Mouse (Mus musculus): ENCODE measurements around the gene Hpca. TPM values are rescaled to one million over a fixed set of nuclear protein-coding genes. Genes with fewer than 3 reads are reported as not detected.

Gene Hpca
- polyA plus RNA-seq, 1 experiment from 2014 or later: 48.0 TPM

DNA sequence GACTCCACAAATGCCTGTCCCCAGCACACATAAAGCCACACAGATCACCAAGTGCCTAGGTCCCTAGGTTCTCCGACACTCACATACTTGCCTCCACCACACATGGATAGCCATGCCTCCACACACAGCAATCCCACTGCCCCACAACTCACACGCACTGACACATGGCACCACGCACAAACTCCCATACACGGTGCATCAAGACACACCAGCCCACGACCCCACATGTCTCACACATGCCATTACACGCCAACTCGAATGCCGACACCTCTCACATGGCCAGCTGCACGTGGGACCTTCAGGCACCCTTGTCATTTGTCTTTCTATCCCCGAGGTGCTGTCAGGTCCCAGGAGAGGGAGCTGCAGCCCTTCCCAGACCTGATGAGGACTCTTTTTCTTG lies 2.1 kb downstream of the Hpca start:
- ATAC-seq (replicated peaks): no peak
- Histone ChIP-seq H3K4me2 (replicated peaks) (peak overlapping the region; percentile 93), H3K4me3 (0 out of 2 replicates have a peak overlapping the region, but pooled peaks have one; percentile 65), H3K36me3 (no peaks in the 10 kb centered on the region), H3K9ac (replicated peaks) (no peak overlapping the region), H3K4me1 (peaks cover 39% of the 10 kb centered on the region), H3K27me3 (peaks cover 19% of the 10 kb centered on the region; the same call in 1 of the 2 replicates), H3K9me3 (no peaks in the 10 kb centered on the region), H3K27ac (replicated peaks) (no peak overlapping the region)
- 74% methylated on average over 10 of the region's 10 CpGs for WGBS

DNA sequence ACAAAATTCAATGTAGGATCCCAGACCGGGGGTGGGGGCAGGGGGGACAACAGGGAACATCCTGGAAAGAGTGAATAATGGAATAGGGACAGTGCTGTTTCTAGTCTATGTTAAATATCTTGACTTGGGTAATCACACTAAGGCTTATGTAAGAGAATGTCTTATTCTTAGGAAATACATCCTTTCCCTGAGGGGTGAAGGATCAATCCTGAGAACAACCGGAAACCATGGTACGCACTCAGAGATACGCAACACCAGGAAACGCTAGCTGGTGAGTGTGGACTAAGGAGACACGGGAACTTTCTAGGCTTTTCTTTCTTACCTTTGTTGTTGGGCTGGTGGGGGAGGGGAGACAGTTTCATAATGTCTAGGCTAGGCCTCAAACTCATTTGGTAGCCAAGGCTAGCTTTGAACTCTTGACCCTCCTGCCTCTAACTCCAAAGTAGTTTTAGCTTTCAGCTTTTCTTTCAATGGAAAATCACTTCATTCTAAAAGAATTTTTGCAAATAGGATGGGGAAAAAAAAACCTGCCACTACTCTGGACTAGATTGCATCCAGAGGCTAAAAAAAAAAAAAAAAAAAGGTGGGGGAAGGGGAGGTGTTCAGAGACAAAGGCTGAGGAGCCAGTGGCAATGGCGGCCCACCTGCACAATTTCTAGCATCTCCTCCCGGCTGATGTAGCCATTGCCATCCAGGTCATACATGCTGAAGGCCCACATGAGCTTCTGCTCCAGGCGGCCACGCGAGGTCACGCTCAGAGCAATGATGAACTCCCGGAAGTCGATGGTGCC lies 3.9 kb downstream of the Hpca start:
- peaks cover 44% of the 10 kb centered on the region for H3K4me1 ChIP-seq
- peaks cover 19% of the 10 kb centered on the region; the same call in 1 of the 2 replicates for H3K27me3 ChIP-seq
- 88% methylated on average over 14 of the region's 14 CpGs for WGBS
- no peak for ATAC-seq (replicated peaks)
- H3K4me2 ChIP-seq (replicated peaks): no peak overlapping the region
- no peak overlapping the region for H3K27ac ChIP-seq (replicated peaks)
- H3K36me3 ChIP-seq: no peaks in the 10 kb centered on the region
- H3K9ac ChIP-seq (replicated peaks): no peak overlapping the region
- no peaks in the 10 kb centered on the region for H3K9me3 ChIP-seq
- H3K4me3 ChIP-seq: no peak overlapping the region

DNA sequence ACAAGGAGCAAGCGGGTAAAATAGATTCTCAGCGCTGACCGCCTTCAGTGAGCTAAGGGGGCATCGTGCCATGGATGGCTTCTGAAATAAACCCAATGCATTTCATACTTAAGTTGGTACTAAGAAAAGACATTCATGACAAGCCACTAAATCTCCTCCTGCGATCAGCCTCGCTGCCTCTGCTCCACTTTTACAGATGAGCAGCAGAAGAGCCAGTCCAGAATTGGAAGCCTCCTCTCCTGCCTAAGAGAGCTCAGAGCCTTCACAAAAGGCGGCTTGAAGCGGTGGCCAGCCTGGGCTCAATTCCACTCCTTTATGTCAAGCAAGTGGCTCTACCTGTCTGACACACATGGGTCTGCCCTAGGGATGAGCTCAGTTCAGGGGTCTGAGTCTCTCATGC lies 5.1 kb downstream of the Hpca start:
- Histone ChIP-seq H3K36me3 (no peaks in the 10 kb centered on the region), H3K27me3 (peaks cover 19% of the 10 kb centered on the region; the same call in 1 of the 2 replicates), H3K27ac (replicated peaks) (no peak overlapping the region), H3K4me2 (replicated peaks) (no peak overlapping the region), H3K9me3 (no peaks in the 10 kb centered on the region), H3K4me1 (peaks cover 38% of the 10 kb centered on the region), H3K4me3 (no peak overlapping the region), H3K9ac (replicated peaks) (no peak overlapping the region)
- ATAC-seq (replicated peaks): no peak
- WGBS: 92% methylated on average over 8 of the region's 8 CpGs

DNA sequence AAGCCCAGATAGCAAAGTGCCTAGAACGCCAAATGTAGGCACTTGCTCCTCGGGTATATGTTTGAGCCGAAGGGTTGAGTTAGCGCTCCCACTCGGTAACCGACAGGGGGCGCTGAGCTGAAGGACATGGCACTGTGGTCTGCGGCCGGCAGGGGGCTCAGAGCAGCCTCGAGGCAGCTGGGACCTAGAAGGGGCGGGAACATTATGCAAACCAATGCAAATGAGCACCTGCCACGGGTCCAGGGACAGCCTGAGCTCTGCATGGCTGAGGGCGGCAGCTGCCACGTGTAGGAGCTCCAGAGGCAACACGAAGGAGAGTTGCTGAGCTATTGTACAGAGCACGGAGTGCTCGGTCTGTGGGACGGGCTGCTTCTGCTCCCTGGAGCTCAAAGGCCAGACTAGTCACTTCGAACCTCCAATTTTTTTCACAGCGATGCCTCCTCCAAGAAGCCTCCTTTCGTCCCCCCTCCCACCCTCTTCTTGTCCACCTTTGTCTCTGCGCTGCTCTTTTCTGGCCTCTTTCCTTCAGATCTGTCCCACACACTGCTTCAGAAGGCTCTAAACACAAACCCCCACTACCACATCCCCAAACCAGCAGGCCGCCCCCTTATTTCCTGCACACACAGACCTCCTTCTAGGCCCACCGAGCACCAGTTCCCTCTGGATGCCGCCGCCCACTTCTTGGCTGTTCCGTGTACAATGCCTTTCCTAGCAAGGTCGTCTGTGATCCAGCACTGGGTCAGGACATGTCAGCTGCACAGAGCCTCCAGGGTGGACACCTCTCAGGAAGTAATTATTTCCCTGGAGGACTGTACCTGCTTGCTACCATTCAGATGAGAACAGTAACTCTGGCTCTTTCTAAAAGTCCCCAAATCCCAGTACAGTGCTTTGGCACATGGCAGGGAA lies 8.5 kb downstream of the Hpca start:
- 25% methylated on average over 28 of the region's 28 CpGs for WGBS
- Histone ChIP-seq H3K9ac (replicated peaks) (no peak overlapping the region), H3K4me3 (no peak overlapping the region), H3K27me3 (no peaks in the 10 kb centered on the region), H3K9me3 (no peaks in the 10 kb centered on the region), H3K4me1 (peaks cover 15% of the 10 kb centered on the region), H3K27ac (replicated peaks) (peak overlapping the region; percentile 58; the same call in 1 of the 2 replicates), H3K36me3 (no peaks in the 10 kb centered on the region), H3K4me2 (replicated peaks) (0 out of 2 replicates have a peak overlapping the region, but pooled peaks have one; percentile 7)
- peak; percentile 94 for ATAC-seq (replicated peaks)

- H3K4me3 ChIP-seq: no peak overlapping the region
- no peak overlapping the region for H3K4me2 ChIP-seq (replicated peaks)
- 67% methylated on average over 13 of the region's 13 CpGs for WGBS
- no peaks in the 10 kb centered on the region for H3K27me3 ChIP-seq
- H3K9me3 ChIP-seq: no peaks in the 10 kb centered on the region
- no peak overlapping the region for H3K27ac ChIP-seq (replicated peaks)
- peaks cover 15% of the 10 kb centered on the region for H3K4me1 ChIP-seq
- no peak for ATAC-seq (replicated peaks)
- no peak overlapping the region for H3K9ac ChIP-seq (replicated peaks)
- no peaks in the 10 kb centered on the region for H3K36me3 ChIP-seq
Observed at GRCm38 (mm10) chr4:129112231-129112630, 9.6 kb downstream of the Hpca start.

DNA sequence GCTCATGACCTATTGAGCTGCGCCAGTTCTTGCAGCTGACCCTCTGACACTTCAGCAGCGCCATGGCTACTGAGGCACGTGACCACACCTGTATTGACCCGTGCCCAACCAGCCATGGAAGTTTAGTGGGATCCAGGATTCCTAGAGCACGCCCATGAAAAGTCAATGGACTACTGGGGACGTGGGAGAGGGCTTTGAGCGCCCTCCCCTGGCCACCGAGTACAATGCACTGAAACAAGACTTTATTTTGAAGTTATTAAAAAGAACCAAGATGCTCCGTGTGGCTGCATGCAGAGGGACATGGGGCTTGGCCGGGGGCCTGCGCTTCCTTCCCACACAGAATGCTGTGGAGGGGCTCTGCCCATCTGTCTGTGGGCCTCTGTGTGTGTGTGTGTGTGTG lies 10.5 kb downstream of the Hpca start:
- peaks cover 15% of the 10 kb centered on the region for H3K4me1 ChIP-seq
- no peaks in the 10 kb centered on the region for H3K36me3 ChIP-seq
- H3K27ac ChIP-seq (replicated peaks): no peak overlapping the region
- no peak for ATAC-seq (replicated peaks)
- peaks cover 5% of the 10 kb centered on the region for H3K27me3 ChIP-seq
- no peak overlapping the region for H3K4me3 ChIP-seq
- H3K9me3 ChIP-seq: no peaks in the 10 kb centered on the region
- no peak overlapping the region for H3K9ac ChIP-seq (replicated peaks)
- no peak overlapping the region for H3K4me2 ChIP-seq (replicated peaks)
- WGBS: 56% methylated on average over 11 of the region's 11 CpGs

DNA sequence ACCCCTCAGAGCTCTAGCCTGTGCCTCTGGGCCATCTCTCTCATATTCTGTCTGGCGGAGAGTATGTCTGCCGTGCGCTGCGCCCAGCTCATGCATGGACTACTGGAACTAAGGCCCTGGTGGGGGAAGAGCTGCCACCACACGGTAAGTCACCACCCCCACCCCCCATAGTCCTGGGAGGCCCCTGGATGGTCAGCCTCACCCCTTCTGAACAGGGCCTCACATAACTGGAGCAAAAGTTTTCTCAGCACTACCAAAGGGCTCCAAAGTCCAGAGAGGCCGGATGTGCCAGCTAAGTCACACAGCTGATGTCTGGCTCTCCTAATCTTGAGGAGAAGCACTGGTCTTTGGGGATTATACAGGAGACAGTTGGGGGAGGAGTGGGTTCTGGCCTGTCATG lies 11.0 kb downstream of the Hpca start:
- 94% methylated on average over 6 of the region's 6 CpGs for WGBS
- Histone ChIP-seq H3K9me3 (no peaks in the 10 kb centered on the region), H3K4me3 (no peak overlapping the region), H3K4me2 (replicated peaks) (no peak overlapping the region), H3K4me1 (peaks cover 15% of the 10 kb centered on the region), H3K27ac (replicated peaks) (no peak overlapping the region), H3K27me3 (peaks cover 10% of the 10 kb centered on the region), H3K9ac (replicated peaks) (no peak overlapping the region), H3K36me3 (no peaks in the 10 kb centered on the region)
- no peak for ATAC-seq (replicated peaks)

DNA sequence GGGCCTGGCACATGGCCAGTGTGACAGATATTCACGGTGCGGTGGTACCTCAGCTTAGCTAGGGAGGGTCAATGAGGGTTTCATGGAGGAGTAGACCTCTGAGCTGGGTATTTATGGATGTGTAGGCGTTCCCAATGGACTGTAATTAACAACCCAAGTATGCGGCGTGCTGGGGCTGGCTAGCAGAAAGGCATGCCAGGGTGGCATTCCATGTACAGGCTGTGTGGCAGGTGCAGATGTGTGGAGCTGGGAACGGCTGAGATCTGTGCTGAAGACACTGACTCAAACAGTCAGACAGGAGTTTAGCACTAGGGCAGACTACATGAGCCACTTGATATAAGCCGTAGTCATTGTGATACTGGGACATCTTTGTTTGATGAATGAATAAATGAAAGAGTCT lies 13.2 kb downstream of the Hpca start:
- WGBS: 75% methylated on average over 7 of the region's 7 CpGs
- H3K9me3 ChIP-seq: no peaks in the 10 kb centered on the region

GRCm38 (mm10) chr4:129107348-129107899 lies 14.4 kb downstream of the Hpca start:
- H3K4me2 ChIP-seq (replicated peaks): no peak overlapping the region
- H3K4me1 ChIP-seq: peaks cover 9% of the 10 kb centered on the region
- ATAC-seq (replicated peaks): no peak
- no peaks in the 10 kb centered on the region for H3K36me3 ChIP-seq
- H3K9me3 ChIP-seq: no peaks in the 10 kb centered on the region
- H3K27ac ChIP-seq (replicated peaks): no peak overlapping the region
- H3K27me3 ChIP-seq: peaks cover 35% of the 10 kb centered on the region
- no peak overlapping the region for H3K4me3 ChIP-seq
- H3K9ac ChIP-seq (replicated peaks): no peak overlapping the region
- WGBS: 70% methylated on average over 10 of the region's 10 CpGs

More for the DNA sequence above, 13.2 kb downstream of the Hpca start:
- no peak overlapping the region for H3K4me2 ChIP-seq (replicated peaks)
- H3K4me3 ChIP-seq: no peak overlapping the region
- peaks cover 17% of the 10 kb centered on the region for H3K4me1 ChIP-seq
- peaks cover 31% of the 10 kb centered on the region for H3K27me3 ChIP-seq
- ATAC-seq (replicated peaks): no peak
- H3K36me3 ChIP-seq: no peaks in the 10 kb centered on the region
- no peak overlapping the region for H3K9ac ChIP-seq (replicated peaks)
- H3K27ac ChIP-seq (replicated peaks): no peak overlapping the region

DNA sequence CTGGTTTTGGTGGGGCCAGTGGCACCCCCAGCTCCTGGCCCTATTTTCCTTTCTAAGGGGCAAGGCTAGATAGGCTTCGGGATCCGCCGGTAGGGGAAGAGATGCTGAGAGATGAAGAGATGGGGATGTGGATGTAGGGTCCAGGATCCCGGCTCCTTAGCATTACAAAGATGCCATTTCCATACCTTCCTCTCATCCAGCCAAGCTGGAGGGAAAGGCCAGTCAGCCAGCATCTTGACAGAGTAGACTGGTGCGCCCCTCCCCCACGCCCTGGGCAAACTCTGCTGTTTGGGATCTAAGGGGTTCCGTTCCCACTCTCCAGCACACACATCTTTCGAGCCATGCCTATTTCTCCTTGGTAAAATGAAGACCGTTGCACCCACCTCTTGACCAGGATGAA lies 15.8 kb downstream of the Hpca start:
- H3K4me1 ChIP-seq: peaks cover 5% of the 10 kb centered on the region
- H3K4me2 ChIP-seq (replicated peaks): no peak overlapping the region
- H3K9ac ChIP-seq (replicated peaks): no peak overlapping the region
- H3K9me3 ChIP-seq: no peaks in the 10 kb centered on the region
- no peak overlapping the region for H3K27ac ChIP-seq (replicated peaks)
- peaks cover 35% of the 10 kb centered on the region for H3K27me3 ChIP-seq
- H3K4me3 ChIP-seq: no peak overlapping the region
- no peak for ATAC-seq (replicated peaks)
- WGBS: 22% methylated on average over 9 of the region's 9 CpGs
- H3K36me3 ChIP-seq: no peaks in the 10 kb centered on the region

DNA sequence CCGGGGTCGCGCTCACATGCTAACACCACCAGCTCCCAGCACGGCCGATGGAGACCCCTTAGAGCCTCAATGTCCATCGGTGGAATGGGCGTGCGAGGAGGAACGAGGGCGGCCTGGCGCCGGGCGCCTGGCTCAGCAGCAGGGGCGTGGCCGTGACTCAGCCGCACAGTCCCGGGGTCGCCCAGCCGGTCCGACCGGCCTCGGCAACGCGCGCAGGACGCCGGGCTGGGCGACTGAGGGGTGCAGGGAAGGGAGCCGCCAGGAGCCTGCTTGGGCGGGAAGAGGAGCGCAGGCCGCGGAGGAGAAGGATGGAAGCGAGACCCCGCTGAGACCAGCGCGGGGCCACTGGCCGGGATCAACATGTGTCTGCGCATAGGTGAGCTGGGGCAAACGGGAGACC lies 16.5 kb downstream of the Hpca start, which contains the start of gene Tmem54:
Tmem54 (plus strand) TSS at position 193 of the 400 bp plus-strand sequence.
- peaks cover 5% of the 10 kb centered on the region for H3K4me1 ChIP-seq
- no peaks in the 10 kb centered on the region for H3K9me3 ChIP-seq
- H3K4me2 ChIP-seq (replicated peaks): peak within 1 kb of the TSS; percentile 39
- no peak within 1 kb of the TSS for H3K27ac ChIP-seq (replicated peaks)
- WGBS: 2% methylated on average over 39 of the region's 40 CpGs
- no peak within 1 kb of the TSS for H3K9ac ChIP-seq (replicated peaks)
- no peak for ATAC-seq (replicated peaks)
- H3K4me3 ChIP-seq: peak within 1 kb of the TSS; percentile 20
- H3K36me3 ChIP-seq: no peaks in the 10 kb centered on the region
- H3K27me3 ChIP-seq: peaks cover 35% of the 10 kb centered on the region

All from forebrain, embryonic 15.5 days (tissue).